Mouse (Mus musculus): Measurements from ENCODE around the gene Vamp2. TPM values are rescaled to one million over a fixed set of nuclear protein-coding genes. Genes with fewer than 3 reads are reported as not detected.

Gene Vamp2
- polyA plus RNA-seq, 1 experiment from 2014 or later: 63.1 TPM

DNA sequence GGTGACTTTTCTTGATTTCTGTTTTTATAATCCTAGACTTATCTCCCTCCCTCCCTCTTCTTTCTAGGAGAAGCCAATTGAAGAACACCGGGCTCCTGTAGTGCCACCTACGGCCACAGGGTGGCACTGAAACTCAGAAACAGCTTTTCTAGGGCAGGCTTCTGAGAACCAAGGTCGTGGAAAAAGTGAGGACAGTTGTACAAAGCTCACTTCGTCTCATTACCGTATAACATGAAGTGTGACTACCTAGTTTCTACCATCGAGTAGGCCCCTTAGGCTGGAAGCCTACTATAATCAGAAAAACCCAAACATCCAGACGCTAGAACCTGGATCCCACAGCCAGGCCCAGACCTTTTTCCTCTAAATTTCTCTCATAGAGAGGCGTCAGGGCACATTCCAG is 21.3 kb upstream of the Vamp2 start:
- WGBS: 10% methylated on average over 8 of the region's 8 CpGs
- H3K27ac ChIP-seq (replicated peaks): no peak overlapping the region; the same call in 1 of the 2 replicates
- peaks cover 53% of the 10 kb centered on the region for H3K4me1 ChIP-seq
- peak overlapping the region; percentile 59 for H3K4me3 ChIP-seq
- peaks cover 9% of the 10 kb centered on the region; the same call in 1 of the 2 replicates for H3K27me3 ChIP-seq (ENCODE audit: low read depth, poor library complexity, severe bottlenecking)
- no peaks in the 10 kb centered on the region for H3K36me3 ChIP-seq
- peak; percentile 86 for DNase-seq (ENCODE audit: low spot score)
- no peaks in the 10 kb centered on the region for H3K9me3 ChIP-seq (replicated peaks)

DNA sequence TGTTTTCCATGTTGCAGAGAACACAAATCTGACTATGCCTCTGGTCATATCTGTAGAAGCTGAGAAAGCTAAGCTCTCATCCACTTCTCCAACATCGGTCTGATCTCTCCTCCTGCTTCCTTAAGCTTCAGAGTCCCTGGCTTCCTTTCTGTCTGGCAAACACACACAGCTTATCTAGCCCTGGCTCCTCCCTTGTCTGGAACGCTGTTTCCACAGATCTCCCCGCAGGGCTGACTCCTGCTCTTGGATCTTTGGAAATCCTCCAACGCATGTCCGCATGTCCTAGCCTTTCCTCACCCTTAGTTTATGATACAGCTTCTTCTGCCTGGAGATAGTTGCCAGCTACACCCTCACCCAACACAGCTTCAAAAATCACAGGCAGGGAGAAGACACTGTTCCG is 20.7 kb upstream of the Vamp2 start:
- Histone ChIP-seq H3K9me3 (replicated peaks) (no peaks in the 10 kb centered on the region), H3K4me1 (peaks cover 59% of the 10 kb centered on the region), H3K27ac (replicated peaks) (no peak overlapping the region), H3K4me3 (no peak overlapping the region), H3K36me3 (no peaks in the 10 kb centered on the region), H3K27me3 (ENCODE audit: low read depth, poor library complexity, severe bottlenecking) (peaks cover 9% of the 10 kb centered on the region; the same call in 1 of the 2 replicates)
- WGBS: 63% methylated on average over 6 of the region's 6 CpGs
- no peak for DNase-seq (ENCODE audit: low spot score)

DNA sequence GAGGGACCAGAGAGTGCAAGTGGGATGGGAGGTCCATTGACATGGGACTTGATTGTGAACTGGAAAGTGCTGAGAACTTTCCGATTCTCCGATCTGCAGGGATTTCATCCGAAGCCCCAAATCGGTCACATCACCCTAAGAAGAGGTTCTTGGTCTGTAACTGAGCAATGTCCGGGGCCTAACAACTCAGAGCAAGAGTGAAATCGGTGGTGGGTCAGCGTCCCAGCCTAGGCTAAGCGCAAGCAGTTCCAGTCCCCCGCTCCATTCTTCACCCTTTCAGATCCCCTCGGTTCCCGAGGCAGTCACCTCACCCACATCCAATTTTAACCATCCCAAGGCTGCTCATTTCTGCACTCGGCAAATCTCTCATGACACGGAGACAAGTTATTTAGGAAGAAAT is 18.2 kb upstream of the Vamp2 start:
- H3K27ac ChIP-seq (replicated peaks): peak overlapping the region; percentile 97
- peaks cover 59% of the 10 kb centered on the region for H3K4me1 ChIP-seq
- no peak for DNase-seq (ENCODE audit: low spot score)
- H3K4me3 ChIP-seq: peak overlapping the region; percentile 69
- H3K27me3 ChIP-seq (ENCODE audit: low read depth, poor library complexity, severe bottlenecking): peaks cover 9% of the 10 kb centered on the region; the same call in 1 of the 2 replicates
- no peaks in the 10 kb centered on the region for H3K9me3 ChIP-seq (replicated peaks)
- H3K36me3 ChIP-seq: no peaks in the 10 kb centered on the region
- WGBS: 1% methylated on average over 13 of the region's 13 CpGs

DNA sequence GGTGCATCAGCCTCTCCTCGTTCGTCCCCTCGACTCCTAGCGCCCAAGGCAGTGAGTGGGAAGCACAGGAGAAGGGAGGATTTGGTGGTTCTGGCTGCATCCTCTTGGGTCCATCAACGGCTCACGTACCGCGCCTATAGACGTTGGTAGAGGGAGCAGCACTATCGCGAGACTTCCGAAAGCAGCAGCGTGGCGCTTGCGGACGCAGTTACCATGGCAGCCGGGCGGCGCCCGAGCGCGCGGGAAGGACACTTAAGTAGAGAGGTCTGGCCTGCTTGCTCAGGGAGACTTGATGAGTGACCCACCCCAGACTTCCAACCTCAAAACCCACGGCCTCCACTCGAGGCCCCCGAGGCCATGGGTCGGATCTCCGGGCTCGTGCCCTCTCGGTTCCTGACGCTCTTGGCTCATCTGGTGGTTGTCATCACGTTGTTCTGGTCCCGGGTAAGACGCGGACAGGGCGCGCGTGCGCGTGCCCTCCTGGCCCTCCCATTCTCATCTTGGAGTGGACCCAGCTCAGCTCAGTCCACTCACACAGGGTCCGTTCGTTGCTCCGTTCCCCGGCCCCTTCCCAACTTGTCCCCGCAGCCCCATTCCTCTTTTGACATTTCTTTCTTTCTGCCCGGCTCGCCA is 17.6 kb upstream of the Vamp2 start, which contains the start of gene Tmem107:
Tmem107 (plus strand) TSS at position 217 of the 633 bp plus-strand sequence.
- under 1% methylated on average over 47 of the region's 47 CpGs for WGBS
- Histone ChIP-seq H3K36me3 (no peaks in the 10 kb centered on the region), H3K4me3 (peak within 1 kb of the TSS; percentile 69), H3K27me3 (ENCODE audit: low read depth, poor library complexity, severe bottlenecking) (peaks cover 6% of the 10 kb centered on the region; the same call in 1 of the 2 replicates), H3K27ac (replicated peaks) (peak within 1 kb of the TSS; percentile 97), H3K9me3 (replicated peaks) (no peaks in the 10 kb centered on the region), H3K4me1 (peaks cover 59% of the 10 kb centered on the region)
- DNase-seq (ENCODE audit: low spot score): peak; percentile 96

DNA sequence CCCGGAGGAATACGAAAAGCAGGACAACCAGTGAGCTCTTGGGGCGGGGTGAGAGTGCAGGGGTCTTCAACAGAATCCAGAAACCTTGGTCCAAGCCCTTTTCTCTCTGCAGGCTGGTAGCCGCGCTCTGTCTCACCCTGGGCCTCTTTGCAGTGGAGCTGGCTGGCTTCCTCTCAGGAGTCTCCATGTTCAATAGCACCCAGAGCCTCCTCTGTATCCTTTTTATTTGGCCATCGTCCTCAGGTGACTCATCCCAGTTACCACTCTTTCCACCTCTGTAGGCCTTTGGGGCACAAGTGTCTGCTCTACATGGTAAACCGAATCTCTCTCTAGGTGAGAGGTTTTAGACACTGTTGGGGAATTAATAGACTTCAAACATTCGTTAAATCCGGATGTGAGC is 17.0 kb upstream of the Vamp2 start:
- H3K4me1 ChIP-seq: peaks cover 53% of the 10 kb centered on the region
- no peak for DNase-seq (ENCODE audit: low spot score)
- H3K27me3 ChIP-seq (ENCODE audit: low read depth, poor library complexity, severe bottlenecking): peaks cover 4% of the 10 kb centered on the region; the same call in 1 of the 2 replicates
- H3K9me3 ChIP-seq (replicated peaks): no peaks in the 10 kb centered on the region
- H3K27ac ChIP-seq (replicated peaks): peak overlapping the region; percentile 97
- H3K4me3 ChIP-seq: peak overlapping the region; percentile 69
- 22% methylated on average over 9 of the region's 9 CpGs for WGBS
- no peaks in the 10 kb centered on the region for H3K36me3 ChIP-seq

DNA sequence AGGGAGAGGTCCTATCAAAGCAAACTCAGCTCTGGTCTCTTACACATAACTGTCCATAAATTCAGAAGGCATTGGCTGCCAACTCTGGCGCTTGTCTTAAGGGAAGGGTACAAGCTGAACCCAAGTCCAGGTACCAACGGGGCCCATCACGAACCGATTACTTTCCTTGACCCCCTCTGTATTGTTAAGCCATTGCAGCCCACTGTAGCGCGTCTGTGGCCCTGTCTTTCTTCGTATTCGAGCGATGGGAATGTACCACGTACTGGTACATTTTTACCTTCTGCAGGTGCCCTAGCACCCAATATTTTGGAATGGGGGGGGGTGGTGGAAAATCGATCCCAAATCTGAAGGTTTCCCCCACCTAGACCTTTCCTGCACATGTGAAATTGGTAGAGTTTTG is 16.1 kb upstream of the Vamp2 start:
- Histone ChIP-seq H3K27ac (replicated peaks) (peak overlapping the region; percentile 98), H3K4me3 (peak overlapping the region; percentile 69), H3K36me3 (no peaks in the 10 kb centered on the region), H3K4me1 (peaks cover 44% of the 10 kb centered on the region), H3K27me3 (ENCODE audit: low read depth, poor library complexity, severe bottlenecking) (peaks cover 4% of the 10 kb centered on the region; the same call in 1 of the 2 replicates), H3K9me3 (replicated peaks) (no peaks in the 10 kb centered on the region)
- 84% methylated on average over 11 of the region's 11 CpGs for WGBS
- no peak for DNase-seq (ENCODE audit: low spot score)

DNA sequence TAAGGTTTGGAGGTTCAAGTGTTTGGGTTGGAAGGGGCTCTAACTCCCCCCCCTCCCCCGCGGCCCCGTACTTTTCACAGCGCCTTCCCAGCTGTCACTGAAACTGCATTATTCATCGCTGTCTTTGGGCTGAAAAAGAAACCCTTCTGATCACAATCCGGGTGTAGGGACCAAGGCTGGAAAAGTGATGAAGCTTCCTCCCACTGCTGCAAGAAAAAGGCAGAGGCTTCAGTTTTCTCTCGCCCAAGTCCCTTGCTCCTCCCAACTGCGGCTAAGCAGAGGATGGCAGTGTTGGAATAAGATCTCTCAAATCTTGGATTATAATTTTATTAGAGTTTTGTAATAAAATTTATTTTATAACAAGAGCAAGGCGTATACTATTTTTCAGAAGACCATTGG is 15.6 kb upstream of the Vamp2 start:
- WGBS: 14% methylated on average over 9 of the region's 9 CpGs
- peaks cover 2% of the 10 kb centered on the region; the same call in 1 of the 2 replicates for H3K27me3 ChIP-seq (ENCODE audit: low read depth, poor library complexity, severe bottlenecking)
- peak overlapping the region; percentile 98 for H3K27ac ChIP-seq (replicated peaks)
- H3K9me3 ChIP-seq (replicated peaks): no peaks in the 10 kb centered on the region
- DNase-seq (ENCODE audit: low spot score): no peak
- no peaks in the 10 kb centered on the region for H3K36me3 ChIP-seq
- H3K4me3 ChIP-seq: peak overlapping the region; percentile 69
- H3K4me1 ChIP-seq: peaks cover 44% of the 10 kb centered on the region

DNA sequence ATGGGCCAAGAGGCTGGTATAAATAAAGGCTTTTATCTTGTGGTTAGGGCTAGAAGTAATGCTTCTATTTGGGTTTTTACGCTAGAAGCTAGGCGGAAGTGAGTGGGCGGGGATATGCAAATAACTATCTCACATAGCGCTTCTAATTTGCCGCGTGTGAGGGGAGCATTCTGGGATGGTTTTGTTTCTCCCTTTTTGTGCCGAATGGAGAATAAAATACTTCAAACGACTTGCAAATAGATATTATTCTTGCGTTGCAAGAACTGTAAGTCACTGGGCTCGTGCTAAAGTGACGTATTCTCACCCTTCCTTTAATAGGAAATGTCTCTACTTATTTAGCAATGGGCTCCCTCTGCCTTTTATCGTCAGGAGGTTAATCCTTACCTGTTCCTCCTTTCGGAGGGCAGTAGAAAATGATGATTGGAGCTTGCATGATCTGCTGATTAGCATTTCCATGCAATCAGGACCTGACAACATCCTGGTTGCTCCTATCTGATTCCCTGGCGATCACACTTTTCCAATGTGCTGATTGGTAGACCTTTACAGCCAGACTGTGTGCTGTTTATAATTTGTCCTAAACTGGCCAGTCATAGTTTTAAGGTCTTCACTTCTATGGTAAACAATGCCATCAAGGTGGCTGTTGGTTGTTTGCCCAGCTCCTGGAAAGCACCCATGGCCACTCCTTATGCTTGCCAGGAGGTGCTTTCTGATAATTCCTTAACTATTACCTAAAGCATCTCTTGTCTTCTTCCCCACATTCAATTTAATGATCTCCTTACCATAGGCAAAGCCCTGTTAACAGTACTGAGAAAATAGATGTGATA is 15.0 kb upstream of the Vamp2 start:
- peak; percentile 84 for DNase-seq (ENCODE audit: low spot score)
- Histone ChIP-seq H3K4me1 (peaks cover 44% of the 10 kb centered on the region), H3K27me3 (ENCODE audit: low read depth, poor library complexity, severe bottlenecking) (no peaks in the 10 kb centered on the region), H3K9me3 (replicated peaks) (no peaks in the 10 kb centered on the region), H3K4me3 (peak overlapping the region; percentile 69), H3K27ac (replicated peaks) (peak overlapping the region; percentile 98), H3K36me3 (no peaks in the 10 kb centered on the region)
- WGBS: under 1% methylated on average over 14 of the region's 14 CpGs

DNA sequence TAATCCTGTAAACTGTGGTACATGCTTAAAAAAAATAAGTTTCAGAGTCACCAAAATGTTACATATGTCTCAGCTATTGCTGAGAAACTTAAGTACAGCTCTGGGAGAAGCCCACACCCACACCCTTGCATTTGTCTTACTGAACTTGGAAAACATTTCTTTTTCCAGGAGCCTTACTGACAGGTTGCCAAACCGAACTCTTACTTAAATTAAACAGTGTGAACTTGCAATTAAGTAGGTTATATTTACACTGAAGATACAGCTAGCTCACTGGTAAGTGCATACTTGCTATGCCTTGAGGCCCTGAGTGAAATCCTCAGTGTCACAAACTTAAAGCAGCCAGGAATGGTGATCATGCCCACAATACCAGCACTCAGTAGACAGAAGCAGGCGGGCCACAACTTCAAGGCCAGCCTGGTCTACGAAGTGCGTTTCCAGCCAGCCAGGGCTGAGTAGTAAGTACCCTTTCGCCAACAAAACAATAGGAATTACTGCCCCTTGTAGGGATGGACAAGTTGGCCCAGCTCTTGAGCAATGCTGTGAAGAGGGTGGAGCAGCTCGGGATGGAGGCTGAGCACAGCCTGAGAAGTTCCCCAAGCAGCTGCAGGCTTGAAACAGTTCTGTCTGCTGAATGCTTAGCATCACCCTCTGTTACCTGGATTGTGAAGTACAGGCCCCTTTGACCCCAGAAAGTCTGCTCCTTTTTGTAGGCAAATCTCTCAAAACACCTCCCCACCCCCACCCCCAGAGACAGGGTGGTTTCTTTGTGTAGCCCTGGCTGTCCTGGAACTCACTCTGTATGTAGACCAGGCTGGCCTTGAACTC is 14.1 kb upstream of the Vamp2 start:
- 0 out of 2 replicates have a peak overlapping the region, but pooled peaks have one; percentile 28 for H3K27ac ChIP-seq (replicated peaks)
- H3K4me1 ChIP-seq: peaks cover 44% of the 10 kb centered on the region
- WGBS: 45% methylated on average over 6 of the region's 6 CpGs
- no peaks in the 10 kb centered on the region for H3K9me3 ChIP-seq (replicated peaks)
- no peaks in the 10 kb centered on the region for H3K36me3 ChIP-seq
- no peak for DNase-seq (ENCODE audit: low spot score)
- H3K4me3 ChIP-seq: peak overlapping the region; percentile 69; the same call in 1 of the 2 replicates
- no peaks in the 10 kb centered on the region for H3K27me3 ChIP-seq (ENCODE audit: low read depth, poor library complexity, severe bottlenecking)

DNA sequence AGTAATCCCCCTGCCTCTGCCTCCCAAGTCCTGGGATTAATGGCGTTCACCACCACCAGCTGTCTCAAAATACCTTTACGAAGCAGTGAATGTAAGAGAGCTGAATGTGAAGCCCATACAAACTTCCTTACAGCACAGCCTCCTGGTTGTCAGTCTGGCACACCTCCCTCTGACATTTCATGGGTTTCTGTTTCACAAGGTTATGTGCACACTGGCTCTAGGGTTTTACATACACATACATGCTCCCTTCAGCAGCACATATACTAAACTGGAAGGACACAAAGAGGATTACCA is 13.6 kb upstream of the Vamp2 start:
- no peaks in the 10 kb centered on the region for H3K9me3 ChIP-seq (replicated peaks)
- WGBS: 40% methylated on average over 2 of the region's 2 CpGs
- H3K4me3 ChIP-seq: no peak overlapping the region
- H3K27ac ChIP-seq (replicated peaks): no peak overlapping the region
- no peaks in the 10 kb centered on the region for H3K36me3 ChIP-seq
- H3K4me1 ChIP-seq: peaks cover 38% of the 10 kb centered on the region
- no peaks in the 10 kb centered on the region for H3K27me3 ChIP-seq (ENCODE audit: low read depth, poor library complexity, severe bottlenecking)
- no peak for DNase-seq (ENCODE audit: low spot score)

DNA sequence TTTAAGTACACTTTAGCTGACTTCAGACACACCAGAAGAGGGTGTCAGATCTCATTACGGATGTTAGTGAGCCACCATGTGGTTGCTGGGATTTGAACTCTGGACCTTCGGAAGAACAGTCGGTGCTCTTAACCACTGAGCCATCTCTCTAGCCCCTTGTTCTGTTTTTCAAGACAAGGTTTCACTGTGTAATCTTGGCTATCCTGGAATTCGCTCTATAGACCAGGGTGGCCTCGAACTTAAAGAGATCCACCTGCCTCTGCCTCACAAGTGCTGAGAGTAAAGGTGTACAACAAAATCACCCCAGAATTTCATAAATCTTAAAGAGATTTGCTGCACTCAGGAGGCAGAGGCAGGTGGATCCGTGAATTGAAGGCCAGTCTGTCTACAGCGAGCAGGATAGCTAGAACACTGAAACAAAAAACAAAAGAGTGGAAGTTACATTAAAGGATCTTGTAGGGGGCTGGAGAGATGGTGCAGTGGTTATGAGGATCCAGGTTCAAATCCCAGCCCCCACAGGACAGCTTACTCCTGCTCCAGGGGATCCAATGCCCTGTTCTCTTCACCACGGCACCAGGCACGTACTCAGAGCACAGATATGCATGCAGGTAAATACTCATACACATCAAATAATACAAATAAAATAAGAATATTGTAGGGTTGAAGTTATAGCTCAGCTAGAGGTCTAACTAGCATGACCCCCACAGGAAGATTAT is 12.4 kb upstream of the Vamp2 start:
- H3K36me3 ChIP-seq: no peaks in the 10 kb centered on the region
- no peaks in the 10 kb centered on the region for H3K9me3 ChIP-seq (replicated peaks)
- no peak overlapping the region for H3K4me3 ChIP-seq
- no peak for DNase-seq (ENCODE audit: low spot score)
- no peaks in the 10 kb centered on the region for H3K27me3 ChIP-seq (ENCODE audit: low read depth, poor library complexity, severe bottlenecking)
- H3K27ac ChIP-seq (replicated peaks): no peak overlapping the region
- peaks cover 30% of the 10 kb centered on the region for H3K4me1 ChIP-seq
- WGBS: 51% methylated on average over 9 of the region's 9 CpGs

DNA sequence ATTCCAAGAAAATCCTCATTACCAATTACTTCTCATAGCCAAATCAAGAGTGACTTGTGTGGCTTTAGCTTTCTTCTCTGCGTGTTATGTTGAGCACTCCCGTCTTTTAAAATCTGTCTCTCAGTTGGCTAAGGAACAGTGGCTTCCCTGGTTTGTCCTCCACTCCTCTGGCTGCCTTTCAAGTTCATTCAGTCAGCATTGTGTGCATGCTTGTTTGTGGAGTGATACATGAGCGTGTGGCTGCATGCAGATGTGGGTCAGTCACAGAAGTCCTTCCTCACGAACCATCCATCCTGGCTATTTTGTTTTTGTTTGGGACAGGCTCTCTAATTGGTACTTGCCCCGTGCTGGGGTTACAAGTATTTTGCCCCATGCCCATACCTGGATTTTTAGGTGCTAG is 11.7 kb upstream of the Vamp2 start:
- Histone ChIP-seq H3K27me3 (ENCODE audit: low read depth, poor library complexity, severe bottlenecking) (no peaks in the 10 kb centered on the region), H3K4me1 (peaks cover 23% of the 10 kb centered on the region)

More for the DNA sequence above, 11.7 kb upstream of the Vamp2 start:
- WGBS: 82% methylated on average over 5 of the region's 5 CpGs
- no peaks in the 10 kb centered on the region for H3K36me3 ChIP-seq
- no peak for DNase-seq (ENCODE audit: low spot score)
- no peaks in the 10 kb centered on the region for H3K9me3 ChIP-seq (replicated peaks)
- H3K27ac ChIP-seq (replicated peaks): no peak overlapping the region
- no peak overlapping the region for H3K4me3 ChIP-seq
